Mouse (Mus musculus): Measurements from ENCODE around the gene Prpf40b. TPM values are rescaled to one million over a fixed set of nuclear protein-coding genes. Genes with fewer than 3 reads are reported as not detected.

Gene Prpf40b
- polyA plus RNA-seq, 2 experiments from 2014 or later, result 9.7 to 17.7 TPM

DNA sequence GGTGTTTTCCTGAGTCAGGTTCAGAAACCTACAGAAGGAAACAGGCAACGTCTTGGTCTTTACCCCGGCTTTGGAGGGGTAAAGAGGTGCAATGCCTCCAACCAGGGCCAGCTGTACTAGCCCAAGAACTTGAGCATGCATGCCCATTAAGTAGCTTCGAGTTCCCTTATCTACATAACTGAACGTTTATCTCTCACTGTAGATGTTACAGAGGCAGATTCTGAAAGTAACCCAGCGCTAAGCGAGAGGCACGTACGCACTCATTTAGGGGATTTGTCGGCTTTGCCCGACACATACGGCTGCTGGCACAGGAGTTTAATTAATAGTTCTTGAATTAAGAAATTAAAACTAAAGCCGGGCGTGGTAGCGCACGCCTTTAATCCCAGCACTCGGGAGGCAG is 600 bp upstream of the Prpf40b start:
- peak; percentile 49 for ATAC-seq

DNA sequence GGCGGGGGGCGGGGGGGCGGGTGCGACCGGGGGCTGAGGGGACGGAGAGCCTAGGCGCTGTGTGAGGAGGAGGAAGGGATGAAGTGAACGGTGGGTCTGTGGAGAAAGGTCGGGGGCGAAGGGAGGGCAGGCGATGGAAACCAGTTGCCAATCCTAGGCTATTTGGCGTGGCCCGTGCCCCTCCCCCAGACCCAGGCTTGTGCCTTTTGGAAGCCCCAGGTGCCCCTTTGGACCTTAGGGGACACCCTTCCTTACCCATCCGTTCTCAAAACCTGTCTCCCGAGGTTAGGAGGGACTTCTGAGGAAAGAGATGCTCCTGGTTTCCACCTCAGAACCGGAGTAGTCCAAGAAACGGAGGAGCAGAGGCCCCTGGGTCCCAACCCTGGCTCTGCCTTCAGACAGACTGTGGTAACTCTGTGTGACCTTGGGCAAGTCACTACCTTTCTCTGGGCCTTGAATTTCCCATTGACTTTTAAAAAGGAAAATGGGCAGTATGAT is 646 bp downstream of the Prpf40b start, which contains the start of gene Fam186b:
TSS of gene Fam186b (minus strand) at position 405 of the 498 bp plus-strand sequence.
- ATAC-seq, result no peak

DNA sequence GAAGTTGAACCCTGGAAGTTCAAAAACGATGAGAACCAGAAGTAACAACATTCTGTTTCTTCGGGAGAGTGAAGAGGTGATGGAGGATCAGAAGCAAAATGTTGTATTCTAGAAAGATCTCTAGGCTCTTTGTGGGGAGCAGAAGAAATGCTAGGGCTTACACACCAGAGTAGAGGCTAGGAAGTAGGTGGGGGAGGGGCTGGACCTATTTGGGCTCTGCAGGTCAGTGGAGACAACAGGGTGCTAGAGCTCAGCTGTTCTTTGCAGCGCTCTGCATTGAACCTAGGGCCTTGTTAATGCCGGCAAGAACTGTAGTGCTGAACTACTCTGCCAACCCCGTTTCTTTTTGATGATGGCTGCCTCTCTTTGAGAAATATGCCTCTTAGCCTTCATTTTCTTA is 1.3 kb downstream of the Prpf40b start:
- no peak for ATAC-seq

DNA sequence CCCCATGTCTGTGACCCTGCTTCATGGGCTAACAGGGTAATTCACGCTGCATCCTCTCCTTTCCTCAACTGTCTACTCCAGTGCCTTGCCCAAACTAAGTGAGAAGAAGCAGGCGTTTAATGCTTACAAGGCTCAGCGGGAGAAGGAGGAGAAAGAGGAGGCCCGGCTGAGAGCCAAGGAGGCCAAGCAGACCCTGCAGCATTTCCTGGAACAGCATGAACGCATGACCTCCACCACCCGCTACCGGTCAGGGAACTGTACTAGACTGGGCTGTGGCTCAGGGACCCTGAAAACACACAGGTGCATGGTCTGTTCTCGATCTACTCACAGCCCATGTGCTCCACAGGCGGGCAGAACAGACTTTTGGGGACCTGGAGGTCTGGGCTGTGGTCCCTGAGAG is 12.6 kb downstream of the Prpf40b start:
- ATAC-seq, result no peak

DNA sequence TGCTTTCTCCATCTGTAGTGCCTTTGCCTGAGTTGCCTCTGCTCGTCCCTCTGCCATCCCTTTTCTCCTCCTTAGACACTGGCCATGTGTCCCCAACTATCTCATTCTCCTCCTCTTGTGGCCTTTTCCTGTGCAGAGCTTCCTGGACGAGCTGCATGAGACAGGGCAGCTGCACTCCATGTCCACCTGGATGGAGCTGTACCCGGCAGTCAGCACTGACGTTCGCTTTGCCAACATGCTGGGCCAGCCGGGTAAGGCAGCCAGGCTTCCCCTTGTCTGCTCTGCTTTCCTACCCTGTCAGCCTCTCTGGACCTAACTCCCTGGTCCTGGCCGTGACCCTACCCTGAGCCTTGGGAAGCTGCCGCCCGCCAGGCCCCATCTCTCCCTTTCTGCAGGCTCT is 14.7 kb downstream of the Prpf40b start:
- no peak for ATAC-seq

DNA sequence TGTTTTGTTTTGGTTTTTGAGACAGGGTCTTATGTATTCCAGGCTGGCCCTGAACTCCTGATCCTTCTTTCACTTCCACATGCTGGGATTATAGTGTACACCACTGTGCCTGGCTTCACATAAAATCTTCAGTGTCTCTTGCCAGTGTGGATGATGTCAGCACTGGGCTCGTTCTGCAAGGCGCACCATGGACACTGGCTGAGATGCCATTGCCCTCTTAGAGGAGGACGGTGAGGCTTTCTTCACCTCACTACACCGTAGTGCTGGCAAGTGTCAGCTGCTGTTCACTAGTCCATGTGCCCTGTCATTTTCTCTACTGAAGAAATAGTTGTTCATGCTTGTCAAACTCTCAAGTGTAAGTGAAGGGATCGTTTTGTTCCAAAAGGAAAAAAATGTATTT is 15.7 kb downstream of the Prpf40b start:
- ATAC-seq, result no peak

DNA sequence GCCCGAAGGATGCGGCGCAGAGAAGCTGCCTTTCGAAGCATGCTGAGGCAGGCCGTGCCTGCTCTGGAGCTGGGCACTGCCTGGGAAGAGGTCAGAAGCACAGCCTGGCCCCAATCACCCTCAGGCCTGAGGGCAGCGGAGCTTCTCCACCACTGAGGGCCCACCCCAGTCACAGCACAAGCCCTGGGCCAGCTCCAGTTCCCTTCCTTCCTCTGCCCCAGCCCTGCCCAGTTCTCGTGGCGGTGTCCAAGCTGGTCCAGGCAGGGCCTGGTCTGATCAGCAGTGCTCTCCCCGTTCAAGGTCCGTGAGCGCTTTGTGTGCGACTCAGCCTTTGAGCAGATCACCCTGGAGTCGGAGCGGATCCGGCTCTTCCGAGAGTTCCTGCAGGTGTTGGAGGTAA is 20.0 kb downstream of the Prpf40b start:
- no peak for ATAC-seq

DNA sequence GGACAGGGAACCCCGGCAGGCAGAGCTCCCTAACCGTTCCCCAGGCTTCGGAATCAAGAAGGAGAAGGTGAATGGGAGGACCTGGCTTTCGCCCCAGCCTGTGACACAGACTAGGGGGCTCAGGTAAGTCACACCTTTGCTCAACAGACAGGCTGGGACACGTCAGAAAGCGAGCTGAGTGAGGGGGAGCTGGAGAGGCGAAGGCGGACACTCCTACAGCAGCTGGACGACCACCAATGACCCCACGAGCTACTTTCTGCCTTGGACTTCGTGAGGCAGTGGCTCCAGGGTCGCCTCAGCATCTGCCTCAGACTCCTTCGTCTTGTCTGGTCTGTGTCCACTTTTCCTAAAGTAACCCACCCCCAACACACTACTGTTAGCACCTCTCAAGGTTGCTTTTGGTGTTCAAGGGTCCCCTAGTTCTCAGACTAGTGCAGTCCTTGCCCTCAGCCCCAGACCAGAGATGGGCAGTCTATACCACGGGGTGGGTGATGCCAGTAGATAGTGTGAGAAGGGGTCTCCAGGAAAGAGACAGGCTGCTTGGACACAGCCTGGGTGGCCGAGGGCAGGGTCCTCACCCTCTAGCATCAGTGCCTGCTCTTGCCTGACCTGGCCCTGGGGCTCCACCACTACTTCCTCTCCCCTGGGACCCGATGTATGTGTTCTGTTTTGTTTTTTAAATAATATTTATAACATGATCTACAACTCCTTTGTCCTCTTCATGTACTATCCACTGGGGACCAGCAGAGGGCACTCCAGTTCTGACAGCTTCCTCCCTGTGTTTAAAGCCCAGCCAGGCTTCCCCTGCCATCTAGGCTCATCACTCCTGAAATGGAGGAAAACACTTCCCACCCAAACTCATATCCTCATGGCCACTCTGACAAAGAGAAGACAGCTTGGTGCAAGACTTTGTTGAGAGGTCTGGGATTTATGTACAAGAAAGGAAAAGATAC is 21.7 kb downstream of the Prpf40b start:
- peak; percentile 82 for ATAC-seq

DNA sequence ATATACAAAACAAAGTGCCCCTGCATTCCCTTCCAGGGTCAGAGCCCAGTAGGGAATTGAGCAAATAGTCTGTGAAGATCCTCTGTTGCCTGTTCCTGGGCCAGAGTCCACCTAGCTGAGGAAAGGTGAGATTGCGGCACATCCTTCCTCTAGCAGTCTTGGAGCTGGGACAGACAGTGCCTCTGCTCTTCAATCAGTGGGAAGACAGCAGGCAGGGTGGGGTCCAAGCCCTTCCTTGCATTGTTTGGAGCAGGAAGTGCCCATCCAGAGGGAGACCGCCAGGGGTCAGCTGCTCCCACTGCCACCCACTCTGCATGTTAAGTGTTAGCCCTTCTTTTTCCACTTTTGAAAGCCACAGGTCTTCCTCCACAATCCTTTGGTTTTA is 22.4 kb downstream of the Prpf40b start:
- ATAC-seq, result no peak

DNA sequence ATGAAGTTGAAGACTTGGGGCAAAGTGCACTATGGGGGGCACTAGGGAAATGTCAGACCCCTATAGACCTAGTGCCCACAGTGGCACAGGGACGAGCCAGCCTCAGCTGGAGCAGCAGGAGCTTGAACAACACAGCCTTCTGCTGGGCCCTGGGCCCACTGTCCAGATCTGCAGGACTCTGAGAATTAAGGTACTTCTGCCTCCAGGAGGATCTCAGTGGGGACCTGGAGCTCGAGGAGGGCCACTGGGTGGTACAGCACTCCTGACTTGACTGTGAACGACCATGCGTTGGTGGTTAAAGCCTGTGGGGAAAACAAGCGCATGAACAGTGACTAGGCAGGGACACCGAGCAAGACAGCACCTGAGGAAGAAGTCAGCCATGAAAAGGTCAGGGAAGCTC is 23.2 kb downstream of the Prpf40b start:
- ATAC-seq, result no peak

DNA sequence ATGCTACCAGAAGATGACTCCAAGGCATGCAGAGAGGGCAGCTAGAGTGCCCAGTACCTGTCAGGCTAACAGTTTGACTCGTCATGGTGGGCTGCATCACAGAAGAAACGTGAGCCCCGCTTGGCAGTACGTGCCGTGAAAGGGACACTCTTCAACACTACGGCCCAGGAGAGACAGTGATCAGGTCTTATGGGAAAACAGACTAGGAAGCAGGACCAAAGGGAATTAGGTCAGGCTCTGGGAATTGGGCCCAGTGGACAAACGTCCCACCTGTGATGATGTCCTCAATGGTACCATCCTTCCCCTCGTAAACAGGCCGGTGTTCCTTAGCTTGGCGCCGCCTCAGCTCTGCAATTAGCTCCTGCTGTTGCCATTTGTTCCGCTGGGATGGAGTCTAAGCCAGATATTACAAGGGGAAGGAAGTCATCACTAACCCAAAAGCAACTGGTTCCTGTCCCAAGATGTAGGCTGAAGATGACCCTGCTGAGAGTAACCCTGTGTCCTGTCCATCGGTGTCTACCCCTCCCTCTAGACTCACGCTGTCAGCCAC is 24.0 kb downstream of the Prpf40b start:
- no peak for ATAC-seq

DNA sequence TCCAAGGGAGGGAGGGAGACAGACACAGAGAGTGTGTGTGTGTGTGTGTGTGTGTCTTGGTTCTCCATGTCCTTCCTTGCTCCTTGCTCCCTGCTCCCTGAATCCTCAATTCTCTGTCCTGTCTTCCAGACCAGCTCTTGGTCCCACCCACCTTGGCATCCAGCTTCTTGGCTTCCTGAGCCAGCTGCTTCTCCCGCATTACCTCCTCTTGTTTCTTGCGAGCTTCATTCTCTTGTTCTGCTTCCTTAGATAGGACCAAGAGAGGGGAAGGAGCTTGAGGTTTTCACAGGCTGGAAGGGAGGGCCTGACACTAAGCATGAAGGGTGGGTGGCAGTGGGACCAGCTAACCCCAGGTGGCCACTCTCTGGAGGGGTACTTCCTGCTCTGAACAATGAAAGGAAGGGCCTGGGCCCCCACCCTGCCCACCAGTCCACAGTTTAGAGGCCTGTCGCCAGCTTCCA is 24.6 kb downstream of the Prpf40b start:
- no peak for ATAC-seq

DNA sequence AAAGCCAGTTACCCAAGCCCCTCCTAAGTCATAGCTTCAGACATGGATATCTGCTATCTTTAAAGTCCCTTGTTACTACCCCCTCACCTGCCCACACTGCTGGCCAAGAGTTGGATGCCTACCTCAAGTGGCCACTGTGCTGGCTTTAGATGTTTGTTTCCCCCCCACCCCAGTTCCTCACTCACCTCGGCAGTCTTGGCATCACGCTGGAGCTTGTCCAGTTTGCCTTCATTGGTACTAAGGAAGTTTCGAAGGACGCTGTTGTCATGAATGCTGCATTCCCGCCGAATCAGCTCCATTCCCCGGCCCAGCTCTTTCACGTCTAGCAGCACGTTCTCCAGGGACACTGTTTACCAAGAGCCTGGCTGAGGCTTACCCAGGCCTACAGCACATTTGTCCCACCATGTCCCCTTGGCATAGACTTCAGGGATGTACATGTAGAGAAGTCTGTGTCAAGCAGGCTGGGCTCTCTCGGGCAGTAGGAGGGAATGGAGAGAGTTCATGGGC is 25.3 kb downstream of the Prpf40b start:
- no peak for ATAC-seq

DNA sequence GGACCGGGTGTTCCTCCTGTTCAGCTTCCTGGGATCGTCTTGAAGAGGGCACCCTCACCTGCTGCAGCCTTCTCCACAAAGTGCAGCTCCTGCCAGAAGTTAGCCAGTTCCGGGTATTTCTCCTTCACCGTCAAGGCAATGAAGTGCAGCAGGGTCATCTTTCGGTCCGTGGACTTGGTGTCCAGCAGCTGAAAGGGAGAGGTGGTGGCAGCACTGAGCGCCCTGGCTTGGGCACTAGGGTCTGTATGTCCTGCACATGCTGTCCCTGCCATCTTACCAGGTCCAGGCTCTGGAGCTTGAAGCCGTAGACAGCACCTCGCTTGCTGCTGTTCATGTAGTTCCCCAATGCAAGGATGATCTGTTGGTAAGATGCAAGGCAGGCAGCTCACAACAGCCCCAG is 26.1 kb downstream of the Prpf40b start:
- no peak for ATAC-seq

DNA sequence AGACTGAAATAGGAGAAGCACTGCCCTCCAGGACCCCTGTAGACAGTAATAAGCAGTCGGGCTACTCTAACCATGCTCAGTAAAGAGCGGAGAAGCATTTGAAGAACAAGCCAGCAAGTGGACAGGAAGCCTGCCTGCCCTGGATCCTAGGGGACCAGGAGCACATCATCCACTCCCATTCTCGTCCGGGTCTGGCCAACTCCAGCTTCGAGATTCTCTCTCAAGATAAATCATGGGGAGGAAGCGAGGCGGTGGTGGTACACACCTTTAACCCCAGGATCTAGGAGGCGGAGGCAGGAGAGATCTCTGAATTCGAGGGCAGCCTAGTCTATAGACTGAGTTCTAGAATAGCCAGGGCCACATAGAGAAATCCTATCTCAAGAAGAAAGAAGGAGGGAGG is 29.3 kb downstream of the Prpf40b start:
- ATAC-seq, result no peak

DNA sequence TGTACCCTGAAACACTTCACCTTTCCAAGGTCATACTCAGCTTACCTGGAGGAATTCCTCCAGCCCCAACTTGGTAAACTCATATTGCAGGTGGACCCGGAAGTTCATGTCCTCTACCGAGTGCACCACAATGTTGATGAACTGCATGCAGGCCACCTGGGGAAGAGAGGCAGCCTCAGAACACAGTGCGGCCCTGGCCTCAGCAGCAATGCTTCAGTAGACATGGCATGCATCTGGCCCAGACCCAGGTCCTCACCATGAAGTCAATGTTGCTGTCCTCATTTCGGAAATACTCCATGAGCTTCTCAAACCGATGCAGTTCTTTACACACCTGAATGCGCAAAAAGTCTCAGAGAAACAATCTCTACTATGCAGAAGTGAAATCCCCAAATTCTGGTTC is 30.7 kb downstream of the Prpf40b start:
- ATAC-seq, result no peak

DNA sequence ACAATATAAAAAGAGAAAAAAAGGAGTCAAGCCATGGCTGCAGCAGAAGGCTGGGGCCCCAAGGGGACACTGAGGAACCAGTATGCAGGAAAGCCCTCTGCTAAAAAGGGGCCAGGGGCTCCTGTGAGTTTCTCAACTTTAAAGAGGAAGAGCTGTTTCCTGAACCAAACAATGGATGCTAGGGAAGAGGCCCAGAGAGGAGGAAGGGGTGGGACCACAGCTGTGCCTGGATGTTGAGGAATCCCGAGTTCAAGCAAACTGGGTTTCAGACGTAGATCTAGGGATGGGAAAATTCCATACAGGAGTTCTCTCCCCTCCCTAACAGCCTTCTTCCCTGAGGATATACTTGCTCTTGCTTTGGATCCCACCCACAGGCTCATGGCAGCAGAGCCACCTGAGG is 31.5 kb downstream of the Prpf40b start:
- ATAC-seq, result no peak

DNA sequence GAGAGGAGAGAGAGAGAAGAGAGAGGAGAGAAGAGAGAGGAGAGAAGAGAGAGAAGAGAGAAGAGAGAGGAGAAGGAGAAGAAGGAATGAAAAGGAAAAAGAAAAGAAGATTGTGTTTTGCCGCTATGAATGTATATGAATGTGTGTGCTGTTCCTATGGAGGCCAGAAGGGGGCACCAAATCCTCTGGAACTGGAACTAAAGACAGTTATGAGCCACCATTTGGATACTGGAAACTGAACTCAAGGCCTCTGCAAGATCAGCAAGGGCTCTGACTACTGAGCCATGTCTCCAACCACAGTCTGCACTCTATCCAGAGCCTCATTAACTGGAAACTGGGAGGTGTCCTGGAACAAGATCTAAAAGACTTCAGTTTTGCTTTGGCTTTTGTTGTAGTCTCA is 32.1 kb downstream of the Prpf40b start:
- ATAC-seq, result peak; percentile 62

DNA sequence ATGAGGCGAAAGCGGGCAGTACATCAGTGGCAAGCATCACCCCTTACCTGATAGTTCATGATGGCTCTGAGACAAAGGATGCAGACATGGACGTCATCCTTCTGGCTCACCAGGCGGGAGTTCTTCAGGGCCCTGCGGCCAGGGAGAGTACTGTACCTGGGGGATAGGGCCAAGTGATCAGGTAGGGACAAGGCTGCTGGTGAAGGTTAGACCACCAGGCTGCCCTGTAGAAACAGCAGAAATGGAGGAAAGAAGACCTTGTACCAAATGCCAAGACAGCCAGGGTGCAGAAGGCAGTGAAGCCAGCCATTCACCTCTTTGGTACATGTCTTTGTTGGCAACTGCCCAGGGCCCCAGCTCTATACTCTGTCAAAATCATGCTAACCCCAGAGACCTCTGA is 33.1 kb downstream of the Prpf40b start:
- ATAC-seq, result no peak

DNA sequence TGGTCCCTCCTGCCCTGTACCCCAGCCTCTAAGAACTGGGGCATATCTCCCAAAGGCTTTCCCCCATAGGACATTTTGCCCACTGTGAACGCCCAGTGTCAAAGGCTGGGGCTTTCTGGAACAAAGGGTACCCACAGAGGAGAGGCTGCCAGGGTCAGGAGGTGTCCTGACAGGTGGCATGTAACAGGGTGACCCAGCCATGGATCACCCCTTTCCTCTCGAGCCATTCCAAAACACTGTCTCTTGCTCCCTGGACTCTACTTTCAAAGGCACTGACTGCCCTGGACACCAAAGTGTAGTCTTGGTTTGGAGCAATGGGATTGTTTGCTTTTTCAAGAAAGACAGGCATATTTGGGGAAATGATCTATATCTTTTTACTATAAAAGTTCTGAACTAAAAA is 35.4 kb downstream of the Prpf40b start:
- ATAC-seq, result no peak

DNA sequence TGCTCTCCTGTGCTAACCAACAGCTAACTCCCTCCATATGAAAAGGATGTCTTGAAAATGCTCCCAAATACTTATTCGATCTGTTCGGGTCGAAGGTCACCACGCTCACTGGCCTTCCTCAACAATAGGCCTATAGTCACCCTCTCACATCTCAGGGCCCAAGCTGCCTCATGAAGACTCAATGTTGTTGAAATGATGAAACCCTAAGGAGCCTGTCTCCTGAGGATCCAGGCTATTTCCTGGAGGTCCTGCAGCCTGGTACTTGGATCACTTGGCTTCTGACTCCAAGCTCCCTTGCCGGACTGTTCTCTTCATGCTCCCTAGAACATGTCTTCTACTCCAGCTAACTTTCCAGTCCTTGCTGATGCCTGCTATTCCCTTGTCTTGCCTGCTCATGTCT is 36.5 kb downstream of the Prpf40b start:
- no peak for ATAC-seq

DNA sequence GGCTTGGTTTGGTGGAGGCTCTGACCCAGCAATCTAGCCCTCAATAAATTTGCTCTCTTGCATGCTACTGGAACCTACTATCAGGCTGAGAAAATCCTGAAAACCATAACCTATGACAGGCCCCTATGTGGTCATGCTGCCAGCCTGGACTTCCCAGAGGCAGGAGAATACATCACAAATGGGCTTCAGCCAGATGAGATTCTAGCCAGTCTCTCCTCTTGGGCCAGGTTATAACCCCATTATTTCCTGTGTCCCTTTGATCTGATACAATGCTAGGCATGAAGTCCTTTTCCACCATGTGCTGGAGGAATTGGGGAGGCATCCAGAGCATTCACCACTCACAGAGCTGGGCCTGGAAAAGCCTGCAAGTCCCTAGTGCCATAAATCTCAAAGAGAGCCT is 37.2 kb downstream of the Prpf40b start:
- ATAC-seq, result no peak

DNA sequence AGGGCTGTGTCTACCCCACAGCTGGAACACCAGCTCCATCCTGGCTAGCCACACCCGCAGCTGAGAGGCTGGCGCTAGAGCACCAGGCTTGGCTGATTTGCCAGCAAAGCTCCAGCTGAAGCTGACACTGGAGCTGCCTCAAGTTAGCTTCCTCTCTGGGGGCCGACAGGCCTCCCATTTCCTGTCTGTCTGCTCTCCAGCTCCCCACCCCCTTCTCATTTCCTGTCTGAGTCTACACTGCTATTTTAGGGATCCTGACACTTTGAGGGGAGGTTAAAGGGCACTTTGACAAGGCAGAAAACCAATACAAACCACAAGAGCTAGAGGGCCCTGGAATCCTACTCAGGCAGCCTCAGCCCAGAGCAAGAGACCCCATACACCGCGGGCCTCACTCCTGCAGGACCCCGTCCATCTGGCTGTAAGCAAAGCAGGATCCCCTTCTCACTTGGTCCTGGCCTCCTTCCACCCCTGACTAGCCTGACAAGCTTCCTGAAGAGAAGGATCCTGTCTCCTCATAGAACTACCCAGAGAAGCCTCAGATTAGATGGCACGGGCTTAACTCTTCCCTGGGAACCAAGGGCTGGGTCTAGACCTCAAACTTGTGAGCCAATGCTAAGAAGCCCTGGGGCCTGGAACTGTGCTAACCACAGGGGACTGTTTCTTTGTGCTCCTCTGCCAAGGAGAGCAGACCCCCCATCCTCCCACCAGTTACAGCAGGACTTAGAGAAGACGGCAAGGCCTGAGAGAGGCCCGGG is 38.2 kb downstream of the Prpf40b start:
- ATAC-seq, result peak; percentile 94

Measured in CD4-positive, CD25-positive, alpha-beta regulatory T cell, adult 4 months (primary cell).